Mouse (Mus musculus): ENCODE measurements around the gene Olfr1118. TPM values are rescaled to one million over a fixed set of nuclear protein-coding genes. Genes with fewer than 3 reads are reported as not detected.
"Not testable (repeated sequence)": the region's sequence is repeated elsewhere in the genome, so short reads cannot be mapped to it uniquely, and the experiment has no call there.

Gene Olfr1118
- not detected for total RNA-seq (2021)
- long read RNA-seq, experiment 1: 0 reads
- long read RNA-seq, experiment 2: 0 reads

DNA sequence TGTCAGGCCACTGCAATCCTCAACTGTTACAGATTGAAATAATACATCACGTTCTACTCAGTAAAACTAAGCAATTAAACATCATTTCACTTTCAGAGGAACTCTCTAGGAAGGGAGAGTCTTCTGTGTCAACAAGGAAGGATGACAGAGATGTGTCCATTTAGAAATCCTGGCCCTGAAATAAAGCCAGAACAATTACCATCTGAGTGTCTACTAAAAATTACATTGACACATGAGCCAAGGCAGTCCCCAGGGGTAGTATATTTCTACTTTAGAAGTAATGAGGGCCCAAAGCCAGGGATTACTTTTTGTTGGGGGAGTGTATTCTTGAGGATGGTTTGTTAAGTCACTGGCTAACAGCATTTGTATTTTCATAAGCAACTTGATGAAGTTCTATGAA lies at the start of gene Olfr1118:
Gene Olfr1118 (plus strand): TSS at position 301 of the 400 bp plus-strand sequence.
- Histone ChIP-seq H3K27ac (no peak within 1 kb of the TSS), H3K4me3 (no peak within 1 kb of the TSS)
- TF ChIP-seq CTCF (IDR thresholded peaks at IDR 0.05): no peak
- DNase-seq: no peak
- intact Hi-C loops (cut with DNase I): no loop called here

DNA sequence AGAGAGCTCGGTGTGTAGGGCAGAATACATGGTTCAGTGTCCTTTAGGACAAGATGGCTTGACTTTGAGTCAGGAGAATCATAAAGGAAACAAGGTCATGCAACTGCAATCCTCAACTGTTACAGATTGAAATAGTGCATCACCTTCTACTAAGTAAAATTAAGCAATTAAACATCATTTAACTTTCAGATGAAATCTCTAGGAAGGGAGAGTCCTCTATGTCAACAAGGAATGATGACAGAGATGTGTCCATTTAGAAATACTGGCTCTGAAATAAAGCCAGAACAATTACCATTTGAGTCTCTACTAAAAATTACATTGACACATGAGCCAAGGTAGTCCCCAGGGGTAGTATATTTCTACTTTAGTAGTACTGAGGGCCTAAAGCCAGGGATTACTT lies 40.1 kb upstream of the Olfr1118 start, which contains the start of gene Olfr1116:
Gene Olfr1116 (plus strand): TSS at position 301 of the 400 bp plus-strand sequence.
- H3K4me3 ChIP-seq: no peak within 1 kb of the TSS
- intact Hi-C loops (cut with DNase I): no loop called here
- no peak for TF ChIP-seq CTCF (IDR thresholded peaks at IDR 0.05)
- no peak for DNase-seq
- H3K27ac ChIP-seq: no peak within 1 kb of the TSS

GRCm38 (mm10) chr2:87293977-87294376 lies 13.4 kb upstream of the Olfr1118 start:
- H3K4me3 ChIP-seq; H3K27ac ChIP-seq; DNase-seq; intact Hi-C loops (cut with DNase I): not testable (repeated sequence)

DNA sequence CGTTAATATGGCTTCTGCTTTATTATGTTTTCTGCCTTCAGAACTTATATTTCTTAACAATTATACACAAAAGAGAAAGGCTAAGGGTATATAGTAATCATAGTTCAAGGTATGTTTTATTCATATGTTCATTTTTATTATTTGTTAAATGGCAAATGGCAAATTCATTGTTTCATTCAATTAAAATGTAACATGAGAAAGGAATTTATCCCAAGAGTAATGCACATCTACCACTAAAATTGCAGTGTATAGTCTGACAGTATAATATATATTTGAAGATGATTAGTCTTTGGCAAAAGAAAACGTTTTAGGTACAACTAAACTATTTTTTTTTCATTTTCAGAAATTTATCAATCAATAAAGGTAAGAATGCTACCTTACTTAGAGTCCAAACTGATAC lies 47.1 kb downstream of the Olfr1118 start, which contains the start of gene Olfr1120:
Gene Olfr1120 (plus strand): TSS at position 301 of the 400 bp plus-strand sequence.
- H3K4me3 ChIP-seq: no peak within 1 kb of the TSS
- H3K27ac ChIP-seq: no peak within 1 kb of the TSS
- intact Hi-C loops (cut with DNase I): no loop called here
- TF ChIP-seq CTCF (IDR thresholded peaks at IDR 0.05): no peak
- DNase-seq: no peak

GRCm38 (mm10) chr2:87360121-87360520 lies 52.7 kb downstream of the Olfr1118 start:
- H3K4me3 ChIP-seq; H3K27ac ChIP-seq; DNase-seq; intact Hi-C loops (cut with DNase I): not testable (repeated sequence)

Other genes with a start within 250 kb of the Olfr1118 start
- gene Olfr1107, start 231.8 kb upstream of the Olfr1118 start, total RNA-seq (2021): not detected
- gene Olfr1109, start 211.6 kb upstream of the Olfr1118 start, total RNA-seq (2021): not detected
- gene Olfr259, start 193.0 kb upstream of the Olfr1118 start, total RNA-seq (2021): not detected
- not detected for gene Olfr1110, start 167.3 kb upstream of the Olfr1118 start, total RNA-seq (2021)
- not detected for gene Olfr1111, start 155.0 kb upstream of the Olfr1118 start, total RNA-seq (2021)
- not detected for gene Olfr1112, start 119.8 kb upstream of the Olfr1118 start, total RNA-seq (2021)
- not detected for gene Olfr1113, start 98.6 kb upstream of the Olfr1118 start, total RNA-seq (2021)
- not detected for gene Olfr1115, start 59.6 kb upstream of the Olfr1118 start, total RNA-seq (2021)
- gene Olfr1116, start 40.0 kb upstream of the Olfr1118 start, total RNA-seq (2021): not detected
- gene Olfr1120, start 47.2 kb downstream of the Olfr1118 start, total RNA-seq (2021): not detected
- not detected for gene Olfr1121, start 62.3 kb downstream of the Olfr1118 start, total RNA-seq (2021)
- gene Olfr1122, start 78.3 kb downstream of the Olfr1118 start, total RNA-seq (2021): not detected
- gene Olfr1123, start 109.1 kb downstream of the Olfr1118 start, total RNA-seq (2021): not detected
- not detected for gene Olfr1124, start 122.7 kb downstream of the Olfr1118 start, total RNA-seq (2021)
- gene Olfr1126, start 146.4 kb downstream of the Olfr1118 start, total RNA-seq (2021): not detected
- gene Pramel7, start 189.5 kb downstream of the Olfr1118 start, total RNA-seq (2021): not detected
- not detected for gene Pramel6, start 199.0 kb downstream of the Olfr1118 start, total RNA-seq (2021)
- not detected for gene Olfr153, start 224.2 kb downstream of the Olfr1118 start, total RNA-seq (2021)
- not detected for gene Olfr1128, start 238.0 kb downstream of the Olfr1118 start, total RNA-seq (2021)

Measured in gastrocnemius, adult 2 months (tissue).